Mouse (Mus musculus) midbrain, embryonic 14.5 days (tissue): Measurements from ENCODE around the gene Rere. TPM values are rescaled to one million over a fixed set of nuclear protein-coding genes. Genes with fewer than 3 reads are reported as not detected.
"Not testable (repeated sequence)": the region's sequence is repeated elsewhere in the genome, so short reads cannot be mapped to it uniquely, and the experiment has no call there.

ENCODE experiments used
- ATAC-seq: fragments of 200-750 bp; cut with Nextera tagmentation; 2 replicates; pipeline ENCODE4 v1.8.0; 2017; ENCODE audit warnings: moderate number of reproducible peaks, moderate library complexity; ENCODE audit not compliant: low FRiP score, low TSS enrichment
- DNase-seq: peaks from one replicate; pipeline ENCODE4 v3.0.0-alpha.2; 2015
- H3K27ac ChIP-seq: fragments of 300-500 bp; sonication (generic); replicated peaks from 2 replicates; pipeline ENCODE4 v1.5.1; 2014; ENCODE audit warnings: mild to moderate bottlenecking, low read depth, low read length, moderate library complexity
- H3K27me3 ChIP-seq: fragments of 300-500 bp; sonication (generic); 2 replicates; pipeline ENCODE4 v1.6.1; 2014; ENCODE audit warnings: low read length, control low read depth, mixed read lengths; ENCODE audit not compliant: control insufficient read depth, insufficient read depth
- H3K36me3 ChIP-seq: fragments of 300-500 bp; sonication (generic); 2 replicates; pipeline ENCODE4 v1.6.1; 2014; ENCODE audit warnings: low read length, control low read depth; ENCODE audit not compliant: control insufficient read depth, insufficient read depth
- H3K4me1 ChIP-seq: fragments of 300-500 bp; sonication (generic); 2 replicates; pipeline ENCODE4 v1.6.1; 2014; ENCODE audit warnings: mild to moderate bottlenecking, antibody characterized with exemption, low read length, control low read depth; ENCODE audit not compliant: control insufficient read depth, insufficient read depth
- H3K4me2 ChIP-seq: fragments of 300-500 bp; sonication (generic); 2 replicates; pipeline ENCODE4 v1.6.1; 2014; ENCODE audit warnings: mild to moderate bottlenecking, low read length, moderate library complexity
- H3K4me3 ChIP-seq: fragments of 300-500 bp; sonication (generic); replicated peaks from 2 replicates; pipeline ENCODE4 v1.5.1; 2014; ENCODE audit warnings: low read depth, low read length
- H3K9ac ChIP-seq: fragments of 300-500 bp; sonication (generic); replicated peaks from 2 replicates; pipeline ENCODE4 v1.6.1; 2014; ENCODE audit warnings: mild to moderate bottlenecking, low read length, moderate library complexity
- H3K9me3 ChIP-seq: fragments of 300-500 bp; sonication (generic); 2 replicates; pipeline ENCODE4 v1.6.1; 2016; ENCODE audit warnings: low read length, control low read depth, mixed read lengths; ENCODE audit not compliant: control insufficient read depth
- WGBS: fragments of 180-500 bp; shearing (Covaris S2); extraction: QIAGEN DNeasy Blood & Tissue Kit; methylation state at CpG from one replicate; pipeline ENCODE4 v1.1.7; 2014; 5-methylcytosine and 5-hydroxymethylcytosine counted together
- polyA plus RNA-seq: library from polyadenylated mRNA; unstranded; fragments of >200 nt; fragmentation: Nextera tagmentation; extraction: Ambion mirVana; gene quantifications from 2 replicates; pipeline ENCODE4 v1.2.1, GENCODE M21; 2014

Rere gene
- polyA plus RNA-seq, 1 experiment from 2014 or later, result 48.6 TPM

DNA sequence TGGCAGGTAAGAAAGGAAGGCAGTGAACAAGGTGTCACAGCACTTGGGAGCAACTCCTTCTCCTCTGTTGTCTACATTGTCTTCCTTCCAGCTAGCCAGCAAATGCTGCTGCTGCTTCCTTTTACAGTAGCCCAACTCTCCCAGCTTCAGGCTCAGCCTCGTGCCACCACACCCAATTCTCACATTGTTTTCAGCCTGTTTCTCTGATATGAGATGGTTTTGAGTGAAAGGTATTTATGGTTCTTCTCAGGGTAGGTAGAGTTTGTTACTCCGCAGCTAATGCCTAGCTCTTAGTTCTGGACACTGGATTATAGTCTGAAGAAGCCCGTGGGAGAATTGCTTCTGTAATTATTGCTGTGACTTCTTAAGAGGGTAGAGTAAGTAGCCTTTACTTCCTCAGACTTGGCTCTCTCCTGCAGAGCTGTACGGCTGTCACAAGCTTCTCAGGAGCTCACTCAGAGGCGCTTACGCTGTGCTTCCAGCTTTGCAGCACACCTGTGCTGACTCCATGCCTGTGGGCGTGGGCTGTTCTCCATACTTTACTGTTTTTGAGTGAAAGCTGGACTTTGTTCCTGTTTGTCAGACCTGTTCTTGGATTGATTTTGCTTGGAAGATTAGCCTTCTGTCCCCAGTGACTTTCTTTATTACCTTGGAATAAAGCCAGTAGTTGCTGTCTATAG is 212.0 kb downstream of the Rere start:
- no peaks in the 10 kb centered on the region for H3K36me3 ChIP-seq
- H3K4me2 ChIP-seq, result no peak overlapping the region
- DNase-seq, result no peak
- 90% methylated on average over 7 of the region's 7 CpGs for WGBS
- no peak for ATAC-seq
- H3K9ac ChIP-seq, result no peak overlapping the region
- H3K9me3 ChIP-seq, result no peaks in the 10 kb centered on the region
- H3K27ac ChIP-seq, result no peak overlapping the region
- H3K4me1 ChIP-seq, result peaks cover 17% of the 10 kb centered on the region
- H3K4me3 ChIP-seq, result no peak overlapping the region
- no peaks in the 10 kb centered on the region for H3K27me3 ChIP-seq

DNA sequence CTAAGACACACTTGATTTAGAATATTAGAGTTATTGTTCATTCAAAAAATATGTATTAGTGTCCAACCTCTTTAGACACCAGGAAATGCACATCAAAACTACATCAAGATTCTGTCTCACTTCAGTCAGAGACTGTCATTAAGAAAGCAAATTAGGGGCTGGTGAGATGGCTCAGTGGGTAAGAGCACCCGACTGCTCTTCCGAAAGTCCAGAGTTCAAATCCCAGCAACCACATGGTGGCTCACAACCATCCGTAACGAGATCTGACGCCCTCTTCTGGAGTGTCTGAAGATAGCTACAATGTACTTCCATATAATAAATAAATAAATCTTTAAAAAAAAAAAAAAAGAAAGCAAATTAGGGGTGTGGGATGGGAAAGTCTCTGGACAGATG is 212.5 kb downstream of the Rere start:
- DNase-seq, H3K9ac ChIP-seq, H3K36me3 ChIP-seq, H3K27ac ChIP-seq, H3K4me2 ChIP-seq, H3K27me3 ChIP-seq, H3K9me3 ChIP-seq, ATAC-seq, H3K4me3 ChIP-seq: not testable (repeated sequence)
- WGBS, result 95% methylated on average over 3 of the region's 5 CpGs
- peaks cover 11% of the 10 kb centered on the region; the same call in 1 of the 2 replicates for H3K4me1 ChIP-seq

DNA sequence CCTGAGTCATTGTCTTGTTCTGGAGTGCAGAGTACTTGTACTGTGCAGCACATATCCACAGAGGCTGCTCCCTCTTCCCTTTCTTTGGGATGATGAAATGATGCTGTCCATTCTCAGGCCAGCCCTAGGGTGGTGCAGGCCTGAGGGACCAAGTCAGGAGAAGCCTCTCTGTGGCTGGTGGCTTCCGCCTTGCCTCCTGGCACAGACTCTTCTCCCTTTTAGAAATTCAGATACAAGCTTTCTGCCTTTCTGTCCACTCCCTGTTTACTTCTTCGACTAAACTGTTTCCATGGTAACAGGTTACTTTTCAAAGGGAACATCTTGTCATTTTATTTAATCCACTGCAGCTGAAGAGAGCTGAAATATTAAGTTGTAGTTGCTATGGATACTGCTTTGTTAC is 214.1 kb downstream of the Rere start:
- Histone ChIP-seq H3K36me3 (0 out of 2 replicates have a peak, but pooled peaks cover 3% of the 10 kb centered on the region), H3K4me2 (no peak overlapping the region), H3K9me3 (no peaks in the 10 kb centered on the region), H3K4me3 (no peak overlapping the region), H3K4me1 (0 out of 2 replicates have a peak, but pooled peaks cover 11% of the 10 kb centered on the region), H3K9ac (no peak overlapping the region), H3K27ac (peak overlapping the region; percentile 33; the same call in 1 of the 2 replicates), H3K27me3 (no peaks in the 10 kb centered on the region)
- DNase-seq, result peak; percentile 55
- no peak for ATAC-seq
- WGBS, result 16% methylated on average over 2 of the region's 2 CpGs

DNA sequence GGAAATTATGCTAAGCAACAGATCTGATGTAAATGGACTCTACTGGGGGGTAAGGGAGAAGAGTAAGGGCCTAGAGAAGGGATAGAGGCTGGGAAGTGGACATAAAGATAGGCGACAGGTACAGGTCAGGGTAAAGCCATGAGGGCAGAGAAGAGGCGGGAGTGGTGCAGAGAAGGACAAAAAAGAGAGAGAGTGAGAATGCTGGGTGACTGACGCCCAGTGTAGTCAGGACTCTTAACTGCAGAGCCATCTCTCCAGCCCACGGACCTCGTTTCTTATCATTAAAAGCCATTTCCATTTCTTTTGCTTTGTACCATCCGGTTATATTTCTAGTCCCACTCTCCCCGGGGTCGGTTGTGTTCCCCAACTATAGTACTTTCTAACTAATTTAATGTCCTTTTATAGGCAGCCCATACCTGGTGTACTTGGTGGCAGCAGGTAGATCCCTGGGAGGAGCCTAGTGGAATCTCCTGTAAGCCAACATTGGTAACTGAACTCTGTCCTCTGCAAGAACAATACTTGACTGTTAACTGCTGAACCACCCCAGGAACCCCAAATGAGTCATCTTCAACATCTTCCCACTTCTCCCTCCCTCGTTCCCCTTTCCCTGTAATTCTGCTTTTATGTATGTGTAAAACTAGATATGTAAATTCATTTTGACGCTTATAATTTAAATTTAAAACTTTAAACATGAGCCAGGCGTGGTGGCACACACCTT is 223.0 kb downstream of the Rere start:
- Histone ChIP-seq H3K36me3 (peaks cover 28% of the 10 kb centered on the region), H3K4me2 (no peak overlapping the region), H3K9me3 (no peaks in the 10 kb centered on the region), H3K27ac (no peak overlapping the region), H3K4me1 (no peaks in the 10 kb centered on the region), H3K9ac (no peak overlapping the region), H3K27me3 (no peaks in the 10 kb centered on the region), H3K4me3 (no peak overlapping the region)
- ATAC-seq (no peak), DNase-seq (no peak)
- 95% methylated on average over 11 of the region's 11 CpGs for WGBS

DNA sequence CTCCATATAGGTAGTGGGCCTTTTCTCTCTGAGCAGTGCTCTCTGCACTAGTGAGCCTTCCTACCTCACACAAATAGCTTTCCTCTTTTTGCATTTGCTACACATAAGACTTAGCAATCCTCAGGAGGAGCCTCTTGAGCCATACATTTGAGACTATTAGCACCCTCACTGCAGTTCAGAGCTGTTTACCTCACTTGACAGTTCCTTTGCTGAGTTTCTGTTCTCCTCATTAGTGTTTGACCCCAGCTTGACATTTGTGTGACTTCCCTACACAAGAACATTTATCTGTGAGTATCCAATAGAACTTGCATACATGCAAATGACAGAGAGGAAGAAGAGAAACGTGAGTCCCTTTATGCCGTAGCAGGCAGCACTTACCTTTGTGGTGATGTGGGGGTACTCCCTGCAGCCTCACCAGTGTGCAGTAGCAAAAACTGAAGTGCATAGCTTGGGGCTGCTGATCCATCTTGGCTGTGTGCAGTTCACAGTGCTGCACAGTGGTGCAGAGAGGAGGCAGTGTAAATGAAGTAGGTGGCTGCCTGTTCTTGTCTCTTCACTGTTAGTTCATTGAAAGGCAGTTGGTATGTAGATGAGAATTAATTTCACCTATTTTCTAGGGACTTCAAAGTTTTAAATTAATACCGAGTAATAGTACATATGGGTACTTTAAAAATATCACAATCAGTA is 227.7 kb downstream of the Rere start:
- H3K36me3 ChIP-seq, result peaks cover 43% of the 10 kb centered on the region
- no peaks in the 10 kb centered on the region for H3K9me3 ChIP-seq
- no peak overlapping the region for H3K4me2 ChIP-seq
- WGBS, result 92% methylated on average over 3 of the region's 3 CpGs
- ATAC-seq, result no peak
- H3K27ac ChIP-seq, result no peak overlapping the region
- no peaks in the 10 kb centered on the region for H3K4me1 ChIP-seq
- H3K27me3 ChIP-seq, result no peaks in the 10 kb centered on the region
- no peak overlapping the region for H3K4me3 ChIP-seq
- DNase-seq, result no peak
- no peak overlapping the region for H3K9ac ChIP-seq

DNA sequence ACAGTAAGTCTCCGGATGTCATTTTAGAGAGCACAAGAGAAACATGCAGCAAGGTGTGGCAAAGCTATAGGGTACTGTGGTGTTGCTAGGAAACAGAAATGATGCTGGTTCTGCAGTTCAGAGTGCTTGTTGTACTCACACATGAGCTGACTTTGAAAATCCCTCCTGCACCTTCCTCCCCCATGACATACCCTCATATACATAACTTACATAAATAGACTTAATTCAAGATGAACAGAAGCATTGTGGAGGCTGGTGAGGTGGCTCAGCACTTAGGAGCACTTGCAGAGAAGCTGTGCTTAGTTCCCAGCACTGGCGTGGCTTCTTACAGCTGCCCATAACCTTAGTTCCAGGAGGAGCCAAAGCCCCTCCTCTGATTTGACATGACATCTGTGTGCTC is 228.6 kb downstream of the Rere start:
- 88% methylated on average over 2 of the region's 2 CpGs for WGBS
- ATAC-seq, result no peak

DNA sequence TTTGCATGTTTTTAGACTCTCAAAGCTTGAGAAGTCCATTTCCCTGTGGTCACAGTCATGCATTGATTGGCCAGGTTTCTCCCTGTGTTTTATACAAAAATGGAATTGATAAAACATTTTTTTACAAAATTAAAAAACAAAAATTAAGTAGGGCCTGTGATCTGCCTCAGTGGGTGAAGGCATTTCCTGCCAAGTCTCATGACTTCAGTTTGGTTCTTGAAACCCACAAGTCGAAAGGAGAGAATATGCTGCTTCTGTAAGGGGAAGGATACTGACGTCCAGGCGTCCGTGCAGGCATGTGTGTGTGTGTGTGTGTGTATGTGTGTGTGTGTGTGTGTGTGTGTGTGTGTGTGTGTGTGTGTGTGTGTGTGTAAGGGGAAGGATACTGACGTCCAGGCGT is 231.9 kb downstream of the Rere start:
- H3K27ac ChIP-seq, H3K4me1 ChIP-seq, ATAC-seq, H3K27me3 ChIP-seq, H3K4me3 ChIP-seq, H3K9ac ChIP-seq, DNase-seq, H3K4me2 ChIP-seq, H3K9me3 ChIP-seq: not testable (repeated sequence)
- over 99% methylated on average over 4 of the region's 6 CpGs for WGBS
- peaks cover 40% of the 10 kb centered on the region for H3K36me3 ChIP-seq

More for the DNA sequence above, 228.6 kb downstream of the Rere start:
- no peak for DNase-seq
- peaks cover 43% of the 10 kb centered on the region for H3K36me3 ChIP-seq
- H3K9ac ChIP-seq, result no peak overlapping the region
- no peaks in the 10 kb centered on the region for H3K4me1 ChIP-seq
- no peaks in the 10 kb centered on the region for H3K9me3 ChIP-seq
- H3K27me3 ChIP-seq, result no peaks in the 10 kb centered on the region
- H3K27ac ChIP-seq, result no peak overlapping the region
- H3K4me3 ChIP-seq, result no peak overlapping the region
- H3K4me2 ChIP-seq, result no peak overlapping the region

DNA sequence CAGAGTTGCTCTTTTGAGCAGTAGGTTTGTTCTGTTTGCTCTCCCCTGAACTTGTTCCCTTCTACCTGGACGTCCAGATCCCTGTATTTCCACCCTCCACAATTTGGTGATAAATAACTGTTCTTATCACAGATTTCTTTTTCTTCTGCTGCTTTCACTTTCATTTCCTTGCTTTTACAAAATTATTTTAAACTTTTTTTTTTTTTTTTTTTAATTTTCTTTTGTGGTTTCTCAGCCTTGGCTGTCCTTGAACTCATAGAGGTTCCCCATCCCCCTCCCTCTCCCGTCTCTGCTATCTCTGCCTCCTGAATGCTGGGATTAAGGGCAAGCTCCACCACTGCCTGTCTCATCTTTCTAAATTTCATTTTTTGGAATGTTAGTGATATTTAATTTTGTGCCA is 234.8 kb downstream of the Rere start:
- 73% methylated on average over 2 of the region's 2 CpGs for WGBS
- Histone ChIP-seq H3K4me3 (no peak overlapping the region), H3K27me3 (no peaks in the 10 kb centered on the region), H3K9ac (no peak overlapping the region), H3K4me2 (no peak overlapping the region), H3K27ac (no peak overlapping the region), H3K4me1 (peaks cover 8% of the 10 kb centered on the region; the same call in 1 of the 2 replicates), H3K36me3 (peaks cover 12% of the 10 kb centered on the region), H3K9me3 (no peaks in the 10 kb centered on the region)
- DNase-seq, result no peak
- ATAC-seq, result no peak
